Mouse (Mus musculus) hindbrain, embryonic 14.5 days (tissue): Measurements from ENCODE around the gene Hmga1b. TPM values are rescaled to one million over a fixed set of nuclear protein-coding genes. Genes with fewer than 3 reads are reported as not detected.

Experiments
- ATAC-seq: fragments of 200-750 bp; cut with Nextera tagmentation; 2 replicates; pipeline ENCODE4 v1.8.0; 2017; ENCODE audit warnings: moderate number of reproducible peaks, mild to moderate bottlenecking, moderate TSS enrichment, moderate library complexity; ENCODE audit not compliant: low FRiP score
- DNase-seq: peaks from one replicate; pipeline ENCODE4 v3.0.0-alpha.2; 2015; ENCODE audit warnings: low spot score
- H3K27ac ChIP-seq: fragments of 300-500 bp; sonication (generic); 2 replicates; pipeline ENCODE4 v1.5.1; 2014; ENCODE audit warnings: mild to moderate bottlenecking, moderate library complexity
- H3K27me3 ChIP-seq: fragments of 300-500 bp; sonication (generic); 2 replicates; pipeline ENCODE4 v1.6.1; 2014; ENCODE audit warnings: mild to moderate bottlenecking, low read length, mixed read lengths; ENCODE audit not compliant: control insufficient read depth, insufficient read depth
- H3K36me3 ChIP-seq: fragments of 300-500 bp; sonication (generic); replicated peaks from 2 replicates; pipeline ENCODE4 v1.6.1; 2014; ENCODE audit not compliant: control insufficient read depth, insufficient read depth
- H3K4me1 ChIP-seq: fragments of 300-500 bp; sonication (generic); replicated peaks from 2 replicates; pipeline ENCODE4 v1.6.1; 2014; ENCODE audit warnings: antibody characterized with exemption, low read length, mixed read lengths; ENCODE audit not compliant: control insufficient read depth, insufficient read depth
- H3K4me2 ChIP-seq: fragments of 300-500 bp; sonication (generic); replicated peaks from 2 replicates; pipeline ENCODE4 v1.6.1; 2014; ENCODE audit warnings: mild to moderate bottlenecking, moderate library complexity
- H3K4me3 ChIP-seq: fragments of 300-500 bp; sonication (generic); replicated peaks from 2 replicates; pipeline ENCODE4 v1.5.1; 2014; ENCODE audit warnings: mild to moderate bottlenecking, low read length
- H3K9ac ChIP-seq: fragments of 300-500 bp; sonication (generic); 2 replicates; pipeline ENCODE4 v1.6.1; 2014
- H3K9me3 ChIP-seq: fragments of 300-500 bp; sonication (generic); 2 replicates; pipeline ENCODE4 v1.6.1; 2016; ENCODE audit warnings: low read length; ENCODE audit not compliant: control insufficient read depth
- WGBS: fragments of 180-500 bp; shearing (Covaris S2); extraction: QIAGEN DNeasy Blood & Tissue Kit; methylation state at CpG from one replicate; pipeline ENCODE4 v1.1.7; 2014; 5-methylcytosine and 5-hydroxymethylcytosine counted together
- polyA plus RNA-seq: library from polyadenylated mRNA; unstranded; fragments of >200 nt; fragmentation: Nextera tagmentation; extraction: Ambion mirVana; gene quantifications from 2 replicates; pipeline ENCODE4 v1.2.1, GENCODE M21; 2014

Hmga1b gene
- polyA plus RNA-seq, 1 experiment from 2014 or later = 2.2 TPM

DNA sequence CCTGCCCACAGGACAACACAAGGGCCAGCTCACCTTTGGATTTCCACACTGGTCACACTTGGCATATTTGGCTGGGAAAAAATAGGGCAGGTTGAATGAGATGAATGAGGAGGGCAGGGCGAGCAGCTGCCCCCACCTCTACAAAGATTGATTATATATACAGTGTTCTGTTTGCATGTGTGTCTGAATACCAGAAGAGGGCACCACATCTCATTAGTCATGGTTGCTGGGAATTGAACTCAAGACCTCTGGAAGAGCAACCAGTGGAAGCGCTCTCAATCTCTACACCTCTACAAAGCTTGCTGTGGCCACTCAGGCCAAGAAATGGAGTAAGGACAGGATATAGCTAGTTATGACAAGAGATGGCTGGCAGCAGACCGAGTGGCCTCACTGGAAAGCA is 27.2 kb downstream of the Hmga1b start:
- H3K36me3 ChIP-seq = peaks cover 82% of the 10 kb centered on the region
- ATAC-seq = no peak
- no peak for DNase-seq
- no peak overlapping the region for H3K9ac ChIP-seq
- WGBS = 92% methylated on average over 3 of the region's 3 CpGs
- H3K9me3 ChIP-seq = no peaks in the 10 kb centered on the region
- H3K27me3 ChIP-seq = no peaks in the 10 kb centered on the region
- H3K27ac ChIP-seq = no peak overlapping the region
- H3K4me3 ChIP-seq = no peak overlapping the region
- H3K4me2 ChIP-seq = no peak overlapping the region
- H3K4me1 ChIP-seq = peaks cover 6% of the 10 kb centered on the region

DNA sequence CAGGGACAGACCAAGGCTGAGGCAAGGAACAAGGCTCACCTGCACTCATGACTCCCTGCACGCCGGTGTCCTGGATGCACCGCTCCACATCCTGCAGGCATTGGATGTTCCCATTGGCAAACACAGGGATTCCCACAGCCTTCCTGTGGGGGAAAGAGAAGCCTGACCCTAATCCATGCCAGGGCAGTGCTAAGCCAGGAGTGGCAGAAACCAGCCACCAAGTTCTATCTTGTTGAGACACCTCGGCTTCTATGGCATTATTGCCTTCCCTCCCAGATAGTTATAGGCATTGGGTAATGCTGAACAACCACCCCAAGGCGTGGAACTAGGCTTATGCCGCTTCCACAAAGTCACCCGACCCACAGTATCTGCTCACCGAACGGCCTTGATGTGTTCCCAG is 30.1 kb downstream of the Hmga1b start:
- peaks cover 63% of the 10 kb centered on the region for H3K36me3 ChIP-seq
- H3K4me2 ChIP-seq = no peak overlapping the region
- 96% methylated on average over 9 of the region's 9 CpGs for WGBS
- no peak for DNase-seq
- H3K27ac ChIP-seq = no peak overlapping the region
- no peak for ATAC-seq
- H3K27me3 ChIP-seq = no peaks in the 10 kb centered on the region
- H3K9ac ChIP-seq = no peak overlapping the region
- H3K4me3 ChIP-seq = no peak overlapping the region
- no peaks in the 10 kb centered on the region for H3K9me3 ChIP-seq
- H3K4me1 ChIP-seq = peaks cover 8% of the 10 kb centered on the region

DNA sequence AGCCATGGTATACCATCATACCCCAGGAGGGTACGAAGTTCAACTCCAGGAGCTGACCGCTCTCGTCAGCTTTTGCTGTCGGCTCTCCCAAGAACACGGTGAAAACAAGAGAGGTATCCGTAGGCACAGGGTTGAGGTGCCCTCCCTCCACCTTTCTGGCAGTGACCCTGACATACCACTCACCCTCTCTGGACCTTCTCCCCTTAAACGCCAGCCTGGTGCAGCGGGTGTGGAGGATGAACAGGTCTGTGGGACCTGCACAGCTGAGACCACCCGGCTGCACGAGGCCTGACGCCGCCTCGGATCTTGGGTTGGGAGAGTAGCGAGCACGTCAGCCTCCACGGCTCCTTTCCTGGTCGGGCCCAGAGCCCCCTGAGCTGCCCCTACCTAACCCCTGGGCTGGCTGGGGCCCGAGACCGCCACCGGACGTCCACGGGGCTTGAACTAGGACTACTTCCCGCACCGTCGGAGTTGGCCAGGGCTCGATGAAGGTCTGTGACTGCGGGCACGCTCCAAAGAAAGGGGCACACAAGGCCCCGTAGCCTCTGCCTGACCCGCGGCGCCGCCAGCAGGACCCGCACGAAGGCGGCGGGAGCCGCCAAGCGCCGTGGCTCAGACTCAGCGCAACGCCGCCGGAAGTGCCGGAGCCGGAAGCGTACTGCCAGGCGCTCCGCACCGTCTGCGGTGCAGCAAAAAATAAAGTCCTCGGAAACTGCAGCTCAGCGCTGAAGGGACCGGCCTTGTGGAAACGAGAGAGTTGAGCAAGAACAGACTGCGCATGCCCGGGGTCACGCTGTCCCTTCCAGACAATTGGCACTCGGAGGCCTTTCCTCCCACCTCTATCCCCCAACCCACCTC is 33.4 kb downstream of the Hmga1b start, which contains the start of gene Dus1l:
Gene Dus1l (minus strand): TSS at position 648 of the 858 bp plus-strand sequence.
- Histone ChIP-seq H3K4me1 (peaks cover 13% of the 10 kb centered on the region), H3K9me3 (no peaks in the 10 kb centered on the region), H3K27ac (peak within 1 kb of the TSS; percentile 82), H3K36me3 (peaks cover 32% of the 10 kb centered on the region), H3K9ac (peak within 1 kb of the TSS; percentile 91), H3K4me2 (peak within 1 kb of the TSS; percentile 99), H3K27me3 (no peaks in the 10 kb centered on the region), H3K4me3 (peak within 1 kb of the TSS; percentile 80)
- ATAC-seq = peak; percentile 89
- peak; percentile 99 for DNase-seq
- 3% methylated on average over 59 of the region's 59 CpGs for WGBS

DNA sequence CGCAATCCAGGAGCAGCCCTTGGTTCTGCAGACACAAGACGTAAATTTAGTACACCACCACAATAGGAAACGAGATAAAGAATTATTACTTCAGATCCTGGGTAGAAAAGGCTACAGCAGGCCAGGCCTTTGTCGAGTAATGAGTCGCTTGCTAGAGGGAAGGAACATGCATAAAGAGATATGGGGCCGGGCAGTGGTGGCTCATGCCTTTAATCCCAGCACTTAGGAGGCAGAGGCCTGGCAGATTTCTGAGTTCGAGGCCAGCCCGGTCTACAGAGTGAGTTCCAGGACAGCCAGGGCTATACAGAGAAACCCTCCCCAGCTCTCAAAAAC is 34.0 kb downstream of the Hmga1b start:
- H3K4me1 ChIP-seq = peaks cover 13% of the 10 kb centered on the region
- no peak for DNase-seq
- H3K9ac ChIP-seq = peak overlapping the region; percentile 91
- peak overlapping the region; percentile 99 for H3K4me2 ChIP-seq
- peak; percentile 5; the same call in 1 of the 2 replicates for ATAC-seq
- H3K9me3 ChIP-seq = no peaks in the 10 kb centered on the region
- H3K27me3 ChIP-seq = no peaks in the 10 kb centered on the region
- peak overlapping the region; percentile 80; the same call in 1 of the 2 replicates for H3K4me3 ChIP-seq
- H3K27ac ChIP-seq = peak overlapping the region; percentile 82
- 23% methylated on average over 8 of the region's 8 CpGs for WGBS
- H3K36me3 ChIP-seq = peaks cover 26% of the 10 kb centered on the region

DNA sequence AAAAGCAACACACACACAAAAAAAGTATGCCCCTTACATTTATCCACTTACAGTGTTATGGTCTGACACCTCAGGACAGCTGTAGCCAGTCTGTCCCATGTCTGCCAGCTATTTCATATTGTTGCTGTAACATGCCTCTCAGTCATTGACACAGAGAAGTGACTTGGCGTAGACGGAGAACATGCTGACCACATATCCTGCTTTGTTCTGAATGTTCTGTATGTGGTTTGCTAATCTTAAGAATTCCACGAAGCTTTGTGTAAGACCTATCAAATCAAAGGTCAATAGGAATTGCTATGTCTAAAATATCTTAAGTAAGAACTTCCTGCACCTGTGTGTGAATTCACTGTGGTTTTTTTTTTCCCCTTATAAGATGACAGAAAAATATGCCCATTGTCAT is 35.6 kb downstream of the Hmga1b start:
- H3K4me3 ChIP-seq = no peak overlapping the region
- H3K9ac ChIP-seq = no peak overlapping the region
- H3K4me1 ChIP-seq = peaks cover 13% of the 10 kb centered on the region
- 89% methylated on average over 3 of the region's 3 CpGs for WGBS
- H3K27ac ChIP-seq = no peak overlapping the region
- DNase-seq = no peak
- ATAC-seq = no peak
- no peaks in the 10 kb centered on the region for H3K9me3 ChIP-seq
- H3K4me2 ChIP-seq = no peak overlapping the region
- no peaks in the 10 kb centered on the region for H3K27me3 ChIP-seq
- H3K36me3 ChIP-seq = peaks cover 9% of the 10 kb centered on the region

DNA sequence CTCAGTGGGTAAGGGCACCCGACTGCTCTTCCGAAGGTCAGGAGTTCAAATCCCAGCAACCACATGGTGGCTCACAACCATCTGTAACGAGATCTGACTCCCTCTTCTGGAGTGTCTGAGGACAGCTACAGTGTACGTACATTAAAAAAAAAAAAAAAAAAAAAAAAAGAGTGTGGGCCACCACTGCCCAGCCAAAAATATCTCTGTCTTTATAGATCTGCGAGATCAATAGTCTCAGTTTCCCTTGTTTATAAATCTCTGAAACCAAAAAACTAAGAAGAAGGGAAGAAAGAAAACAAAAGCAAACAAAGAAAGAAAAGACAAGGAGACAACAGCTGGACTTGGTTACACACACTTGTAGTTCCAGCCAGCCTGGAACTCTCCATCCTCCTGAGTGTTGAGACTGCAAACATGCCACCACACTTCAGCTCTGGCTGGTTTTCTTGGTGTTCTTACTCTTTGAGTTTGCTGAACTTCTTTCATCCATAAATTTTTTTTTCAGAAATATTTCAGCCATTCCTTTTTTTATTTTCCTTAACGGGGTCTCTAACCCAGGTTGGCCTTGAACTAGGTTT is 36.8 kb downstream of the Hmga1b start:
- ATAC-seq = no peak
- Histone ChIP-seq H3K4me3 (no peak overlapping the region), H3K27ac (0 out of 2 replicates have a peak overlapping the region, but pooled peaks have one; percentile 16), H3K4me1 (peaks cover 13% of the 10 kb centered on the region), H3K36me3 (peaks cover 1% of the 10 kb centered on the region; the same call in 1 of the 2 replicates), H3K9me3 (no peaks in the 10 kb centered on the region), H3K27me3 (no peaks in the 10 kb centered on the region), H3K4me2 (no peak overlapping the region), H3K9ac (no peak overlapping the region)
- DNase-seq = no peak
- 75% methylated on average over 6 of the region's 6 CpGs for WGBS

DNA sequence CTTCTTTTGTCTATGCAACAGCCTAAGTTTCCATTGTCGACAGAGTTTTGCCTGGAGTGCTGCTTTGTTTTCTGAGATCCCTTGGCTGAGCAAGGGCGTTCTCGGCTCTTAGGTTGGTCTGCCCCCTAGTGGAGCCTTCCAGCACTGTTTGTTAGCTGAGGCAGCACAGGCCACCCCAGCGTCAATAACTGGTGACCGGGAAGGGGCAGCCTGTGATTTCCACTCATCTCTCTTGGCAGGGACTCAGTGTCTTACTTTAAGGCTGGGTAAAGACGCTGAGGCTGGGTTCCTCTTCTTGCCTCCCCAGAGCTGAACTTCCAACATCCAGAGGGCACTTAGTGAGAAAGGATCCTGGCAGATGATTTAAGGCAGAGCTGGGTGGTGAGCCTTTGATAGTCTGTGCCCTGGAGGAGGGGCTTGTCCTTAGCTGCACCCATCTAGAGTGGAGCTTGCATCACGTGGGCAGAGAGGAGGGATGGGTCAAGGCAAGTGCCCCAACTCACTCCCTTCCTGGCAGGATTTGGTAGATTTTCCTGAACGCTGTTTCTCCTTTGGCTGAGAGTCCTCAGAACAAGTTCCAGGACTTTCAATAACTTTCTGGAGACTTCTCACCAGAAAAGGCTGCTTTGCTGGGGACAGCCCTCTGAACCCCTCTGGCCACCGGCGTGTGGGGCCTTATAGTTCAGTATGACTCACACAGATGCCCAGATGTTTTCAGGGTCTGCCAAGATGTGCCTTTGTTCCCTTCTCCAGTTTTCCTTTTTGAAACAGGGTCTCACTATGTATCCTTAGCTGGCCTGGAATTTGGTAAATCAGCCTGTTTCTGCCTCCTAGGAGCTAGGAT is 37.7 kb downstream of the Hmga1b start:
- Histone ChIP-seq H3K4me1 (peaks cover 10% of the 10 kb centered on the region), H3K27me3 (no peaks in the 10 kb centered on the region), H3K27ac (0 out of 2 replicates have a peak overlapping the region, but pooled peaks have one; percentile 16), H3K36me3 (peaks cover 5% of the 10 kb centered on the region; the same call in 1 of the 2 replicates), H3K9me3 (no peaks in the 10 kb centered on the region), H3K4me2 (0 out of 2 replicates have a peak overlapping the region, but pooled peaks have one; percentile 22), H3K4me3 (no peak overlapping the region), H3K9ac (0 out of 2 replicates have a peak overlapping the region, but pooled peaks have one; percentile 32)
- ATAC-seq (peak; percentile 64), DNase-seq (peak; percentile 91)
- WGBS = 14% methylated on average over 10 of the region's 10 CpGs

DNA sequence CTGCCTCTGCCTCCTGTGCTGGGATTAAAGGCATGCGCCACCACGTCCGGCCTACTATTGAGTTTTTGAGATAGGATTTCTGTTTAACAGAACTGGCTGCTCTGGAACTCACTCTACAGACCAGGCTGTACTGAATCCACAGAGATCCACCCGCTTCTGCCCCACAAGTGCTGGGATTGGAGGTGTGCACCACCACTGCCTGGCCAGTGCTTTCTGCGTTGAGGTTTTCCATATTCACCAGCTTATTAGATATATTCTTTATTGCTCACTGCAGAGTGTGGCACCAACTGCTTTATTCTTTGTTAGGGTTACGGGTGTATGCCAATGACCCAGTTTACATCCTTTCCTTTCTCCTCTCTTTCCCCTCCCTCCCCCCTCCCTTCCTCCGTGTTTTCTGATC is 41.7 kb downstream of the Hmga1b start:
- Histone ChIP-seq H3K36me3 (peaks cover 45% of the 10 kb centered on the region), H3K9ac (no peak overlapping the region), H3K4me2 (no peak overlapping the region), H3K27ac (no peak overlapping the region), H3K4me3 (no peak overlapping the region), H3K27me3 (no peaks in the 10 kb centered on the region), H3K9me3 (no peaks in the 10 kb centered on the region), H3K4me1 (0 out of 2 replicates have a peak, but pooled peaks cover 5% of the 10 kb centered on the region)
- WGBS = 81% methylated on average over 7 of the region's 7 CpGs
- ATAC-seq (no peak), DNase-seq (no peak)

DNA sequence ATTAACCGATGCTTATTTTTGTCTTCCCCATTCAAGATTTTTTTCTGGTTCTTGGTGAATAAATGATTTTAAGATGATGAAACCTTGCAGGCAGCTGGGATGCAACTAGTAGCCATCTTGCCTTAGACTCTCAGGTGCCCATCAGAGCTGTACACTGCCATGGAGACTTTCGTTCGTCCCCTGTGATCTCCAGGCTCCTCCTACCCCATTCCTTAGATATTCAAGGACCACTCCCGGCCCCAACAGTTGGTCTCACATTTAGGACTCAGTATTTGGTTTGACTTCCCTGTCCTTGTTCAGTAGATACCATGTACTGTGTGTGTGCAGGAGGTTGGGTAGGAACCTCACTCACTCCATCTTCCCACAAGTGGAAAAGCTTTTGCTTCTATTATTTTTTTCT is 42.2 kb downstream of the Hmga1b start:
- Histone ChIP-seq H3K4me2 (no peak overlapping the region), H3K27ac (no peak overlapping the region), H3K36me3 (peaks cover 50% of the 10 kb centered on the region), H3K4me3 (no peak overlapping the region), H3K27me3 (no peaks in the 10 kb centered on the region), H3K9me3 (no peaks in the 10 kb centered on the region), H3K4me1 (0 out of 2 replicates have a peak, but pooled peaks cover 1% of the 10 kb centered on the region), H3K9ac (no peak overlapping the region)
- no peak for ATAC-seq
- no peak for DNase-seq
- WGBS = 76% methylated on average over 4 of the region's 4 CpGs
